Mouse (Mus musculus): ENCODE data around the gene Olfr651. TPM values are rescaled to one million over a fixed set of nuclear protein-coding genes. Genes with fewer than 3 reads are reported as not detected.

Olfr651 gene
- not detected for polyA plus RNA-seq (2014; fragmentation: Illumina TruSeq; extraction: RNeasy Lipid Tissue Mini Kit (QIAGEN cat#74804); ENCODE audit: low read depth, low replicate concordance)

GRCm38 (mm10) chr7:104549833-104550232 lies at the start of gene Olfr651:
TSS of gene Olfr651 (plus strand) at chr7:104550133.

GRCm38 (mm10) chr7:104507421-104508065 lies 42.4 kb upstream of the Olfr651 start, which contains the start of gene Trim30d:
TSS of gene Trim30d (minus strand) at chr7:104507849.

GRCm38 (mm10) chr7:104560601-104561000 lies 10.7 kb downstream of the Olfr651 start, which contains the start of gene Olfr652:
TSS of gene Olfr652 (plus strand) at chr7:104560901.

GRCm38 (mm10) chr7:104577014-104577413 lies 27.1 kb downstream of the Olfr651 start, which contains the start of gene Olfr653:
TSS of gene Olfr653 (plus strand) at chr7:104577314.

GRCm38 (mm10) chr7:104586725-104587124 lies 36.8 kb downstream of the Olfr651 start, which contains the start of gene Olfr654:
TSS of gene Olfr654 (plus strand) at chr7:104587025.

GRCm38 (mm10) chr7:104601679-104602078 lies 51.7 kb downstream of the Olfr651 start, which contains the start of gene Olfr655:
TSS of gene Olfr655 (minus strand) at chr7:104601779.

Other genes with a start within 250 kb of the Olfr651 start
- 62.6 TPM for gene Trim12a, start 234.7 kb upstream of the Olfr651 start, polyA plus RNA-seq (2014; fragmentation: Illumina TruSeq; extraction: RNeasy Lipid Tissue Mini Kit (QIAGEN cat#74804); ENCODE audit: low read depth, low replicate concordance)
- gene Trim34b, start 220.7 kb upstream of the Olfr651 start, polyA plus RNA-seq (2014; fragmentation: Illumina TruSeq; extraction: RNeasy Lipid Tissue Mini Kit (QIAGEN cat#74804); ENCODE audit: low read depth, low replicate concordance), result 2.4 TPM
- 70.1 TPM for gene Trim12c, start 196.8 kb upstream of the Olfr651 start, polyA plus RNA-seq (2014; fragmentation: Illumina TruSeq; extraction: RNeasy Lipid Tissue Mini Kit (QIAGEN cat#74804); ENCODE audit: low read depth, low replicate concordance)
- gene Trim30b, start 180.2 kb upstream of the Olfr651 start, polyA plus RNA-seq (2014; fragmentation: Illumina TruSeq; extraction: RNeasy Lipid Tissue Mini Kit (QIAGEN cat#74804); ENCODE audit: low read depth, low replicate concordance), result 3.2 TPM
- gene Trim30c, start 149.3 kb upstream of the Olfr651 start, polyA plus RNA-seq (2014; fragmentation: Illumina TruSeq; extraction: RNeasy Lipid Tissue Mini Kit (QIAGEN cat#74804); ENCODE audit: low read depth, low replicate concordance), result 0.76 TPM
- gene Trim30a, start 84.9 kb upstream of the Olfr651 start, polyA plus RNA-seq (2014; fragmentation: Illumina TruSeq; extraction: RNeasy Lipid Tissue Mini Kit (QIAGEN cat#74804); ENCODE audit: low read depth, low replicate concordance), result 47.4 TPM
- gene Trim30d, start 42.3 kb upstream of the Olfr651 start, polyA plus RNA-seq (2014; fragmentation: Illumina TruSeq; extraction: RNeasy Lipid Tissue Mini Kit (QIAGEN cat#74804); ENCODE audit: low read depth, low replicate concordance), result 112 TPM
- not detected for gene Olfr652, start 10.8 kb downstream of the Olfr651 start, polyA plus RNA-seq (2014; fragmentation: Illumina TruSeq; extraction: RNeasy Lipid Tissue Mini Kit (QIAGEN cat#74804); ENCODE audit: low read depth, low replicate concordance)
- not detected for gene Olfr653, start 27.2 kb downstream of the Olfr651 start, polyA plus RNA-seq (2014; fragmentation: Illumina TruSeq; extraction: RNeasy Lipid Tissue Mini Kit (QIAGEN cat#74804); ENCODE audit: low read depth, low replicate concordance)
- gene Olfr654, start 36.9 kb downstream of the Olfr651 start, polyA plus RNA-seq (2014; fragmentation: Illumina TruSeq; extraction: RNeasy Lipid Tissue Mini Kit (QIAGEN cat#74804); ENCODE audit: low read depth, low replicate concordance), result not detected
- gene Olfr655, start 51.6 kb downstream of the Olfr651 start, polyA plus RNA-seq (2014; fragmentation: Illumina TruSeq; extraction: RNeasy Lipid Tissue Mini Kit (QIAGEN cat#74804); ENCODE audit: low read depth, low replicate concordance), result not detected
- gene Olfr656, start 63.8 kb downstream of the Olfr651 start, polyA plus RNA-seq (2014; fragmentation: Illumina TruSeq; extraction: RNeasy Lipid Tissue Mini Kit (QIAGEN cat#74804); ENCODE audit: low read depth, low replicate concordance), result not detected
- not detected for gene Olfr657, start 74.7 kb downstream of the Olfr651 start, polyA plus RNA-seq (2014; fragmentation: Illumina TruSeq; extraction: RNeasy Lipid Tissue Mini Kit (QIAGEN cat#74804); ENCODE audit: low read depth, low replicate concordance)
- 0.38 TPM for gene Olfr658, start 97.2 kb downstream of the Olfr651 start, polyA plus RNA-seq (2014; fragmentation: Illumina TruSeq; extraction: RNeasy Lipid Tissue Mini Kit (QIAGEN cat#74804); ENCODE audit: low read depth, low replicate concordance)
- gene Olfr659, start 116.6 kb downstream of the Olfr651 start, polyA plus RNA-seq (2014; fragmentation: Illumina TruSeq; extraction: RNeasy Lipid Tissue Mini Kit (QIAGEN cat#74804); ENCODE audit: low read depth, low replicate concordance), result not detected
- not detected for gene Olfr661, start 136.4 kb downstream of the Olfr651 start, polyA plus RNA-seq (2014; fragmentation: Illumina TruSeq; extraction: RNeasy Lipid Tissue Mini Kit (QIAGEN cat#74804); ENCODE audit: low read depth, low replicate concordance)
- not detected for gene Usp17le, start 227.3 kb downstream of the Olfr651 start, polyA plus RNA-seq (2014; fragmentation: Illumina TruSeq; extraction: RNeasy Lipid Tissue Mini Kit (QIAGEN cat#74804); ENCODE audit: low read depth, low replicate concordance)